Mouse (Mus musculus) layer of hippocampus, adult 9-10 months (tissue): ENCODE data around the gene Ttc9c.
"Not testable (repeated sequence)": the region's sequence is repeated elsewhere in the genome, so short reads cannot be mapped to it uniquely, and the experiment has no call there.

Source experiments
- DNase-seq: peaks from one replicate; pipeline ENCODE4 v3.0.0; 2022; ENCODE audit warnings: low spot score

Ttc9c gene

GRCm38 (mm10) chr19:8818801-8819595, at the start of gene Ttc9c:
TSS of gene Ttc9c (minus strand) at chr19:8819333.
- DNase-seq = peak; percentile 93

DNA sequence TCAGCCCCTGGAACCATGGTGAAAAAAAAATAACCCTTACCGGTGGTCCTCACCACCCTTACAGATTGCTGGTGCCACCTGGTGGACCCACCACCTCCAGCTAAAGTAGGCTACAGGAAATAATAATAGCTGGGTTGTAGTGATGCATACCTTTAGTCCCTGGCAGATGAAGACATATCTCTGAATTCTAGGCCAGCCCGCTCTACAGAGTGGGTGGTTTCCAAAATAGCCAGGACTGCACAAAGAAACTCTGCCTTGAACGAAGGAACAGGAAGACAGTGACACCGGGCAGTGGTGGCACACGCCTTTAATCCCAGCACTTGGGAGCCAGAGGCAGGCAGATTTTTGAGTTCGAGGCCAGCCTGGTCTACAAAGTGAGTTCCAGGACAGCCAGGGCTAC, 45.1 kb upstream of the Ttc9c start:
- no peak for DNase-seq

DNA sequence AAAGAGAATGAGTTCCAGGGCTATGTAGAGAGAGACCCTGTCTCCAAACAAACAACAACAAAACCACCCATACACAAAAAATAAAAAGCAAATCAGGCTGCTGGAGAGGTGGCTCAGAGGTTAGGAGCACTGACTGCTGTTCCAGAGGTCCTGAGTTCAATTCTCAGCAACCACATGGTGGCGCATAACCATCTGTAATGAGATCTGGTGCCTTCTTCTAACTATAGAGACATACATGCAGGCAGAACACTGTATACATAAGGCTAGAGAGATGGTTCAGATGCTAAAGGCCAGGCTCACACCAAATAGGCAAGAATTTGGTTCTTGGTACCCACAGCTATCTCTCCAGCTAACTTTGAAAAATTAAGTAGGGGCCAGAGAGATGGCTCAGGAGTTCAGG, 39.9 kb upstream of the Ttc9c start:
- DNase-seq = no peak

DNA sequence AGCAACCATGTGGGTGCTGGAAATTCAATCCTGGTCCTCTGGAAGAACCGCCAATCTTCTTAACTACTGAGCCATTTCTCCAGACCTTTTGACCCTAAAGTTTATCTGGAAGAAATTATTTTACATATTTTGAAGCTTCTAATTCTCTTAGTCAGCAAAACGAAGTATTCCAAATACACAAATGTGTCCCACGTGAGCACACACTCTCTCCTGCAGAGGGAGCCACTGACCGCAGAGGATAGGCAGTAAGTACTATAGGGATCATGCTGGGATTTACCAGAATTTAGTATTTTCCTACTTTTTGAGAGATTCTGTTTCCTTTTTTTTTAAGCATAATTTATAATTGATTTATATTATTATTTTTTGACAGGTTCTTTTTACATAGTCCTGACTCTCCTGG, 38.6 kb upstream of the Ttc9c start:
- DNase-seq = no peak

DNA sequence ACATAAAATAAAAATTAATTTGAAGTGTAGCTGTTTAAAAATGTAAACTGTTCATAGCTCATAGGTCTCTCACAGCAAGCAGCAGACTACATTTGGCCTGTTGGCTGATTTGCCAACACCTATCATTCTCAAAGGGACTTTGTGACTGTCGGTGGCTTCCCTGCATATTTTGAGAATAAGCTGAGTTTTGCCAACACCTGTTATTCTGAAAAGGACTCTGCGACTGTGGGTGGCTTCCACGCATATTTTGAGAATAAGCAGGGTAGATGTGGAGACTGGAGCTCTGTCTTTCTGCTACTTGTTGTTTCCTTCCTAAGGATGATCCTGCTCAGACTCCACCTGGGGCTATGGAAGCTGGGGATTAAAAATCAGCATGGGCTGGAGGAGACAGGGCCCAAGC, 34.0 kb upstream of the Ttc9c start:
- no peak for DNase-seq

DNA sequence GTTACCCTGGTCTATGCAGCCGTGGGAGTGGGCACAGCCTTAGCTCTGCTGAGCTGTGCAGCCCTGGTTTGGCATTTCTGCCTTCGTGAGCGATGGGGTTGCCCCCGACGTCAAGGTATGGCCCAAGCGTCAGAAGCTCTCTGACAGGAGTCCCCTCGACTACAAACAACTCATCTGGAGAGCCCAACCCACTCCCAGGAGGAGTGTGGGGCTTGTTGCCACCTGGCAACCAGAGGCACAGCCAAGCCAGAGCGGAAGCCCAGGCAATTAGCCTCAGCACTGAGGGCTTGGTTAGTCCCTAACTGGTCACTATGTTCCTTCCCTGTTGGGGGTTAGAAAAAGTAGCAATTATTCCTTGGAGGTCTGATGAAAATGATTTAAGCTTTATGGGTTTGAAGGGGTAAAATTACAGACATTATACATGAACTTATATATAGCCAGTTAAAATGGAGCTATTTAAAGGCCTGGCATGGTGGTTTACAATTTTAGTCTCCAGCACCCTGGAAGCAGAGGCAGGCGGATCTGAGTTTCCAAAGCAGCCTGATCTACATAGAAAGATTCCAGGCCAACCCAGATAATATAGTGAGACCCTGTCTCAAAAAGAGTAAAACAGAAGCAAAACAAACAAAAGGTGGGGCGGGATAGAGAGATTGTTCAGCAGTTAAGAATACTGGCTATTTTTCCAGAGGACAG, 33.2 kb upstream of the Ttc9c start:
- DNase-seq = no peak

DNA sequence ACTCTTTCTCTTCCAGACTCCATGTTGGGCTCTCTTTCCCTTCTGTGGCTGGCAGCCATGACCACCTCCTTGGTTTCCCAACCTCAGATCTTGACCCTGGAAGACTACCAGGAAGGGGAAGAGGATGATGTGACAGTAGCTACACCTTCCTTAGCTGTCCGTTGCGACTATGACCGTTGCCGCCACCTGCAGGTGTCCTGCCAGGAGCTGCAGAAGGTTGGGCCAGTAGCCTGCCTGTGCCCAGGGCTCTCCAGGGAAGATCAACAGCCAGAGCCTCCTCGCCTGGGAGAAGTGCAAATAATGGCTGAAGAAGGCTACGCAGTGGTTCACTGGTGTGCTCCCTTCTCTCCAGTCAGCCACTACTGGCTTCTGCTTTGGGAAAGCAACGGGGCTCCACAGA, 32.5 kb upstream of the Ttc9c start:
- DNase-seq = no peak

GRCm38 (mm10) chr19:8850402-8850901, 31.3 kb upstream of the Ttc9c start, which contains the start of gene Lrrn4cl:
TSS of gene Lrrn4cl (plus strand) at chr19:8850768.
- DNase-seq = no peak

- DNase-seq = no peak
Measured at GRCm38 (mm10) chr19:8848356-8848755, 29.2 kb upstream of the Ttc9c start.

DNA sequence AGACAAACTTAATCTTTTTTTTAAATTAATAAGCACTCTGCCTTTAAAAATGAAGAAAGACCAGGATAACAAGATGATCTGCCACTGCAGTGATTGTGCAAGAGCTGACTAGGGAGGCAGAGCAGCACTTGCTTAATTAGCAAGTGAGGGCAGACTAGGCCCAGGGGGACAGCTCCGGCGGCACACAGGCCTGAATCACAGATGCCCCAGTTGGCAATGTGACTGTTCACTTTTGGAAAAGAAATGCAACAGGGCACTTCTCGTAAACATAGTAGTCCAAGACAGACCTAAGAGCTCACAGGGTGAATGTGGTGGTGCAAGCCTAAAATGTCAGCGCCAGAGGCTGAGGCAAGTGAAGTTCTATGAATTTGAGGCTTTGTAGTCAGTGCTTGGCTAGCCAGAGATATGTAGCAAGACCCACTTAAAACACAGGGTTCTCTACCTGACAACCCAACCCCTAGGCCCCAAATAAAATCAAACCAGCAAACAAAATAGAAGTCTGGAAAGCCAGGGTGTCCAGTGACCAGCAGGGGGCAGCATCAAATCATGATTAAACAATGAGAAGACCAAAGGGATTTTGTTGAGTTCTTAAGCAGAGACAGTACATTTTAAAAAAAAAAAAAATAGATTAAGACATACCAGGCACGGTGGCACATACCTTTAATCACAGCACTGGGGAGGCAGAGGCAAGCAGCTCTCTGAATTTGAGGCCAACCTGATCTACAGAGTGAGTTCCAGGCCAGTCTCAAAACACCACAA, 25.4 kb upstream of the Ttc9c start:
- no peak for DNase-seq

GRCm38 (mm10) chr19:8842961-8843360, 23.8 kb upstream of the Ttc9c start:
- DNase-seq = no peak

DNA sequence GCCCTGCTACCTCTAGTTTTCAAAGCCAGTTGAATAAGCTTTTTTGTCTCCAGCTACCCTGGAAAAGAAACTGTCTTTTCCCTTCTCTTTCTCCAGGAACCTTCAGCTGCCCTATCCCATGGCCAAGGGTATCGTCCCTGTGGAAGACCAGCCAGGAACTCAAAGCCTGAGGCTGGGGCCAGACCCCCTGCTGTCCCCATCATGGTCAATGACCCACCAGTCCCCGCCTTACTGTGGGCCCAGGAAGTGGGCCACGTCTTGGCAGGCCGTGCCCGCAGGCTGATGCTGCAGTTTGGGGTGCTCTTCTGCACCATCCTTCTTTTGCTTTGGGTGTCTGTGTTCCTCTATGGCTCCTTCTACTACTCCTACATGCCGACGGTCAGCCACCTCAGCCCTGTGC, 21.9 kb upstream of the Ttc9c start:
- DNase-seq = no peak

- no peak for DNase-seq
Measured at GRCm38 (mm10) chr19:8839908-8840791, 21.0 kb upstream of the Ttc9c start.

GRCm38 (mm10) chr19:8839103-8839907, 20.2 kb upstream of the Ttc9c start, which contains the start of gene Gng3:
TSS of gene Gng3 (minus strand) at chr19:8839194.
- no peak for DNase-seq

GRCm38 (mm10) chr19:8838041-8838730, 19.1 kb upstream of the Ttc9c start:
- DNase-seq = no peak

GRCm38 (mm10) chr19:8837251-8837791, 18.2 kb upstream of the Ttc9c start, which contains the start of gene Bscl2:
TSS of gene Bscl2 (plus strand) at chr19:8837467.
- DNase-seq = peak; percentile 79

- DNase-seq = not testable (repeated sequence)
Measured at GRCm38 (mm10) chr19:8836327-8836726, 17.2 kb upstream of the Ttc9c start.

DNA sequence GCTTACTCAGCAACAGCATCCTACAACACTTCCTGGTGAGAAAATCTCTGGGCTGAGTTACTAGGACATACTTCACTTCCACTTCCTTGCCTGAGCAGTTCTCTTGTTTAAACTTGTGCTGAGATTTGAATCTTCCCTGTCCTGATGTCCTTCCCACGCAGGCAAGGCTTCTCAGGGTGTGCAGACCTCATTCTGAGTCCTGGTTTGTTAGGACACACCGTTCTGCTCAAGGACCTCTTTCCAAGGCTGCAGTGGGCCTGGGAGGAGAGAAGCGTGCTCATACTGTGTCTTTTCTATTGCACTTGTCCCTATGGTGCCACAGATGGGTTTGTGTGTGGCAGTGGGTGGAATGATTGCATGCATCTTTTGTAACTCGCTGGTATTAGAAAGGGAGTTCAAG, 13.8 kb upstream of the Ttc9c start:
- no peak for DNase-seq

DNA sequence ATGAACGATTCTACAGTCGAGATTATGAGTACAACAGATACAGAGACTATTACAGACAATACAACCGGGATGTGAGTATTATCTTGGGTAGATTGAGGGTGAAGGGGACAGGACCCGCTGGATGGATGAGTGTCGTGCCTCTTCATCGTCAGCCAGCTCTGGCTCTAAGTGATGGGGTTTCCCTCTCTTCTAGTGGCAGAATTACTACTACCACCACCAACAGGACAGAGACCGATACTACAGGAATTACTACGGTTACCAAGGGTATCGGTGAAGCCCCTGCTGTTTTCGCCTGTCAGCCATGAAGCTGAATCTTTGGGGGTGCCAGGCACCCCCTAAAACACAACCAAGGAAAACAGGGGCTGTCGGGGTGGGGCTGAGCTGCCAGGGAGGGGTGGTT, 12.1 kb upstream of the Ttc9c start:
- no peak for DNase-seq

GRCm38 (mm10) chr19:8830664-8831063, 11.5 kb upstream of the Ttc9c start:
- DNase-seq = no peak
